Mouse (Mus musculus) left cerebral cortex, postnatal 36 days (tissue): ENCODE measurements around the gene 4921501E09Rik. TPM values are rescaled to one million over a fixed set of nuclear protein-coding genes. Genes with fewer than 3 reads are reported as not detected.
"Not testable (repeated sequence)": the region's sequence is repeated elsewhere in the genome, so short reads cannot be mapped to it uniquely, and the experiment has no call there.

Experiments used
- DNase-seq, 2 experiments: peaks; one replicate each; pipeline ENCODE4 v3.0.0; 2021 to 2022; ENCODE audit warnings: low spot score in 2 of 2, mixed read lengths in 1 of 2
- intact Hi-C: fragments of 180-260 bp; cut with DNase I; formaldehyde crosslinking; loops from one replicate; pipeline ENCODE4 v1.15.1; 2025
- total RNA-seq, 2 experiments: library from RNA; stranded (reverse); gene quantifications; 2 replicates each; pipeline ENCODE4 v1.2.3; 2021

4921501E09Rik gene
- total RNA-seq, result not detected

GRCm38 (mm10) chr17:33067958-33068357 lies at the start of gene 4921501E09Rik:
Gene 4921501E09Rik (minus strand): TSS chr17:33068058.
- intact Hi-C loops, result no loop called here

GRCm38 (mm10) chr17:33097396-33097795 lies 29.5 kb upstream of the 4921501E09Rik start:
- intact Hi-C loops, result no loop called here
- no peak for DNase-seq

More at GRCm38 (mm10) chr17:33067958-33068357, at the start of gene 4921501E09Rik:
- no peak for DNase-seq

GRCm38 (mm10) chr17:33092391-33093193 lies 24.7 kb upstream of the 4921501E09Rik start:
- peak; percentile 85 to 87 for DNase-seq
- intact Hi-C loops, result loop anchor here (5.0 kb wide), 1 partner anchor 100 kb away; the partner anchor contains the start of gene Zfp952

GRCm38 (mm10) chr17:33091630-33092029 lies 23.8 kb upstream of the 4921501E09Rik start:
- no peak for DNase-seq
- intact Hi-C loops, result loop anchor here (5.0 kb wide), 1 partner anchor 99 kb away; the partner anchor contains the start of gene Zfp952

- DNase-seq, result peak; percentile 93 to 96
- intact Hi-C loops, result no loop called here
Observed at GRCm38 (mm10) chr17:33089220-33089949, 21.5 kb upstream of the 4921501E09Rik start, which contains the start of gene Zfp563. Gene Zfp563 (plus strand): TSS chr17:33089310.

- intact Hi-C loops, result no loop called here
- no peak for DNase-seq
Observed at GRCm38 (mm10) chr17:33063001-33063400, 4.9 kb downstream of the 4921501E09Rik start.

GRCm38 (mm10) chr17:33058791-33059190 lies 9.1 kb downstream of the 4921501E09Rik start:
- DNase-seq, result no peak
- intact Hi-C loops, result no loop called here

GRCm38 (mm10) chr17:33032900-33033891 lies 34.7 kb downstream of the 4921501E09Rik start, which contains the start of gene Zfp763:
Gene Zfp763 (minus strand): TSS chr17:33033402.
- intact Hi-C loops, result loop anchor here (5.0 kb wide), 1 partner anchor 41 kb away; the partner anchor contains the start of gene Zfp952
- peak; percentile 79 to 85 for DNase-seq

- intact Hi-C loops, result loop anchor here (5.0 kb wide), 1 partner anchor 40 kb away; the partner anchor contains the start of gene Zfp952
- DNase-seq, result no peak
Observed at GRCm38 (mm10) chr17:33032376-33032775, 35.5 kb downstream of the 4921501E09Rik start.

GRCm38 (mm10) chr17:33020434-33020833 lies 47.4 kb downstream of the 4921501E09Rik start:
- DNase-seq, intact Hi-C loops: not testable (repeated sequence)

Other genes with a start within 250 kb of the 4921501E09Rik start
- 10 to 100 TPM; 24.2 to 32.7 TPM for gene Zfp799, start 237.8 kb downstream of the 4921501E09Rik start, total RNA-seq
- gene Zfp870, start 176.4 kb downstream of the 4921501E09Rik start, total RNA-seq, result 1 to 10 TPM; 8.4 to 8.9 TPM
- gene Cyp4f14, start 150.7 kb downstream of the 4921501E09Rik start, total RNA-seq, result 1 to 10 TPM; 5.5 to 5.6 TPM
- gene Cyp4f13, start 120.7 kb downstream of the 4921501E09Rik start, total RNA-seq, result 10 to 100 TPM; 17.2 to 21.7 TPM
- 1 to 10 TPM; 4.1 to 4.6 TPM for gene Zfp472, start 102.2 kb downstream of the 4921501E09Rik start, total RNA-seq
- 10 to 100 TPM; 13.6 to 18.2 TPM for gene Zfp952, start 74.9 kb downstream of the 4921501E09Rik start, total RNA-seq
- 10 to 100 TPM; 18.3 to 19.6 TPM for gene Zfp763, start 34.7 kb downstream of the 4921501E09Rik start, total RNA-seq
- gene Zfp563, start 21.3 kb upstream of the 4921501E09Rik start, total RNA-seq, result 10 to 100 TPM; 15.4 to 19.9 TPM
- 1 to 10 TPM; 2.0 to 4.9 TPM for gene Morc2b, start 71.6 kb upstream of the 4921501E09Rik start, total RNA-seq
- gene Olfr55, start 100.4 kb upstream of the 4921501E09Rik start, total RNA-seq, result not detected
- gene Olfr239, start 123.2 kb upstream of the 4921501E09Rik start, total RNA-seq, result not detected
- 1 to 10 TPM; 1.1 to 2.3 TPM for gene Olfr1564, start 153.6 kb upstream of the 4921501E09Rik start, total RNA-seq
- gene Zfp955a, start 187.1 kb upstream of the 4921501E09Rik start, total RNA-seq, result 10 to 100 TPM; 13.0 to 13.5 TPM
- not detected for gene Olfr63, start 196.6 kb upstream of the 4921501E09Rik start, total RNA-seq
- 10 to 100 TPM; 30.8 to 31.4 TPM for gene Zfp955b, start 221.5 kb upstream of the 4921501E09Rik start, total RNA-seq